Mouse (Mus musculus) neural tube, embryonic 10.5 days (tissue): ENCODE results near the gene Zfr2.

ENCODE experiments used
- DNase-seq: peaks from one replicate; pipeline ENCODE4 v3.0.0-alpha.2; 2017; ENCODE audit warnings: low spot score; ENCODE audit errors: extremely low spot score

Zfr2 gene

GRCm38 (mm10) chr10:81287513-81288157, 54.7 kb downstream of the Zfr2 start:
- peak; percentile 58 for DNase-seq

- DNase-seq, result peak; percentile 59
These were observed 55.6 kb downstream of the Zfr2 start for GRCm38 (mm10) chr10:81288601-81289000.

- peak; percentile 62 for DNase-seq
These were observed 56.3 kb downstream of the Zfr2 start for GRCm38 (mm10) chr10:81289278-81289677.

- DNase-seq, result no peak
These were observed 56.9 kb downstream of the Zfr2 start for GRCm38 (mm10) chr10:81289811-81290210.

- no peak for DNase-seq
These were observed 57.9 kb downstream of the Zfr2 start for GRCm38 (mm10) chr10:81290698-81291460.

- DNase-seq, result no peak
These were observed 58.7 kb downstream of the Zfr2 start, which contains the start of gene Tjp3 for GRCm38 (mm10) chr10:81291511-81292104. Gene Tjp3, minus strand, starts transcription at chr10:81291581.

GRCm38 (mm10) chr10:81292554-81293333, 59.8 kb downstream of the Zfr2 start, which contains the start of gene Pip5k1c:
Gene Pip5k1c, plus strand, starts transcription at chr10:81292963.
- DNase-seq, result peak; percentile 98

GRCm38 (mm10) chr10:81293334-81294030, 60.5 kb downstream of the Zfr2 start:
- no peak for DNase-seq

GRCm38 (mm10) chr10:81294442-81294841, 61.5 kb downstream of the Zfr2 start:
- no peak for DNase-seq

- DNase-seq, result no peak
These were observed 62.2 kb downstream of the Zfr2 start for GRCm38 (mm10) chr10:81295185-81295584.

GRCm38 (mm10) chr10:81297246-81297645, 64.3 kb downstream of the Zfr2 start:
- no peak for DNase-seq

GRCm38 (mm10) chr10:81297845-81298244, 64.9 kb downstream of the Zfr2 start:
- DNase-seq, result no peak

GRCm38 (mm10) chr10:81298369-81299100, 65.6 kb downstream of the Zfr2 start:
- DNase-seq, result no peak

- DNase-seq, result no peak
These were observed 66.8 kb downstream of the Zfr2 start for GRCm38 (mm10) chr10:81299585-81300351.

GRCm38 (mm10) chr10:81300352-81300907, 67.5 kb downstream of the Zfr2 start:
- DNase-seq, result no peak

GRCm38 (mm10) chr10:81301321-81301720, 68.4 kb downstream of the Zfr2 start:
- no peak for DNase-seq
